In genomic region chr7:102222336-102222735, GRCm38 (mm10) we compare ENCODE assay signal across 8 mouse cellular contexts. TPM values are rescaled to one million over a fixed set of nuclear protein-coding genes. Genes with fewer than 3 reads are reported as not detected.
A peak's percentile ranks its signal among the peaks of the same experiment; 100 is the strongest.
DNase-seq lines count a peak whose midpoint lies in the region; ATAC-seq and TF ChIP-seq lines count a peak whose summit lies in the region.

No protein-coding gene starts in this region.

- peak; percentile 64 for ATAC-seq in hindbrain, embryonic 13.5 days (ENCODE audit: low FRiP score)
- peak; percentile 56 for ATAC-seq in liver, embryonic 11.5 days (replicated peaks; ENCODE audit: low FRiP score)
- ATAC-seq in monocyte, adult 5-6 weeks (replicated peaks; ENCODE audit: insufficient number of reproducible peaks, low FRiP score, low TSS enrichment, poor library complexity, severe bottlenecking) = peak; percentile 77

- TF ChIP-seq POLR2A in embryonic fibroblast, embryonic 13.5 days (IDR thresholded peaks at IDR 0.05; ENCODE audit: low read depth, low read length) = no peak

- intact Hi-C loops in gastrocnemius, adult 2 months (cut with DNase I) = loop anchor here (5.0 kb wide), 1 partner anchor 85 kb away; no protein-coding TSS in a partner anchor

- 1% methylated on average over 10 of the region's 13 CpGs for WGBS in hindbrain, embryonic 13.5 days
- 1% methylated on average over 7 of the region's 13 CpGs for WGBS in liver, embryonic 11.5 days

- DNase-seq in gastrocnemius, adult 2 months = peak; percentile 56
- DNase-seq in gastrocnemius, postnatal 10 days = no peak
- DNase-seq in ZHBTc4 (ENCODE audit: low read depth, low spot score) = peak; percentile 84
- DNase-seq in liver, embryonic 11.5 days (ENCODE audit: low spot score) = no peak
- no peak for DNase-seq in right cerebral cortex, postnatal 36 days (ENCODE audit: low spot score in 2 of 2)

- 0 out of 2 replicates have a peak, but pooled peaks cover 3% of the 10 kb centered on the region for H3K36me3 ChIP-seq in hindbrain, embryonic 13.5 days
- no peaks in the 10 kb centered on the region for H3K36me3 ChIP-seq in liver, embryonic 11.5 days (ENCODE audit: control insufficient read depth, insufficient read depth, low read length)

- H3K4me2 ChIP-seq in hindbrain, embryonic 13.5 days = peak overlapping the region; percentile 80
- H3K4me2 ChIP-seq in liver, embryonic 11.5 days = peak overlapping the region; percentile 94

- H3K9me3 ChIP-seq in hindbrain, embryonic 13.5 days = no peaks in the 10 kb centered on the region
- no peaks in the 10 kb centered on the region for H3K9me3 ChIP-seq in liver, embryonic 11.5 days (ENCODE audit: control insufficient read depth, low read length)

- H3K9ac ChIP-seq in hindbrain, embryonic 13.5 days = peak overlapping the region; percentile 81
- H3K9ac ChIP-seq in liver, embryonic 11.5 days (ENCODE audit: low read depth, low read length) = peak overlapping the region; percentile 68

- peak; percentile 62 for TF ChIP-seq CTCF in gastrocnemius, adult 2 months (IDR thresholded peaks at IDR 0.05)
- TF ChIP-seq CTCF in embryonic fibroblast, embryonic 13.5 days (IDR thresholded peaks at IDR 0.05; ENCODE audit: borderline replicate concordance, insufficient read depth, low read length) = no peak

- H3K4me3 ChIP-seq in gastrocnemius, adult 2 months = peak overlapping the region; percentile 92
- H3K4me3 ChIP-seq in embryonic fibroblast, embryonic 13.5 days (ENCODE audit: insufficient read depth, low read length) = peak overlapping the region; percentile 57
- peak overlapping the region; percentile 66 for H3K4me3 ChIP-seq in hindbrain, embryonic 13.5 days
- peak overlapping the region; percentile 67 for H3K4me3 ChIP-seq in liver, embryonic 11.5 days (ENCODE audit: low read depth, low read length)

- H3K27me3 ChIP-seq in hindbrain, embryonic 13.5 days = no peaks in the 10 kb centered on the region
- H3K27me3 ChIP-seq in liver, embryonic 11.5 days (replicated peaks; ENCODE audit: control insufficient read depth, insufficient read depth, low read length) = no peaks in the 10 kb centered on the region

- H3K27ac ChIP-seq in gastrocnemius, adult 2 months = peak overlapping the region; percentile 82
- peak overlapping the region; percentile 51; the same call in 1 of the 2 replicates for H3K27ac ChIP-seq in embryonic fibroblast, embryonic 13.5 days (ENCODE audit: insufficient read depth, low read length)
- H3K27ac ChIP-seq in hindbrain, embryonic 13.5 days = no peak overlapping the region
- H3K27ac ChIP-seq in liver, embryonic 11.5 days (ENCODE audit: low read depth, low read length) = no peak overlapping the region

- no peaks in the 10 kb centered on the region for H3K4me1 ChIP-seq in embryonic fibroblast, embryonic 13.5 days (ENCODE audit: control insufficient read depth, insufficient read depth, low read length)
- H3K4me1 ChIP-seq in hindbrain, embryonic 13.5 days (replicated peaks) = peaks cover 11% of the 10 kb centered on the region
- H3K4me1 ChIP-seq in liver, embryonic 11.5 days (replicated peaks; ENCODE audit: control insufficient read depth, insufficient read depth, low read length) = peaks cover 7% of the 10 kb centered on the region; the same call in 1 of the 2 replicates

RNA-seq across cellular contexts. Expression of gene Pgap2, which starts 12.3 kb away (rescaled TPM):
- 10 to 100 TPM; 27.2 to 29.4 TPM for total RNA-seq in gastrocnemius, adult 2 months (2021)
- total RNA-seq in gastrocnemius, postnatal 10 days (2021) = 10 to 100 TPM; 35.9 to 40.7 TPM
- 50.4 and 70.0 TPM in 2 replicates for polyA plus RNA-seq in embryonic fibroblast, embryonic 13.5 days (2011; ENCODE audit: insufficient read length, low read depth, missing spikeins)
- 48.0 and 53.0 TPM in 2 replicates for polyA plus RNA-seq in hindbrain, embryonic 13.5 days (2015; fragmentation: Nextera tagmentation; extraction: Ambion mirVana)
- 40.0 and 45.5 TPM in 2 replicates for polyA plus RNA-seq in liver, embryonic 11.5 days (2014; fragmentation: Nextera tagmentation; extraction: Ambion mirVana)
- total RNA-seq in monocyte, adult 5-6 weeks (2017) = 14.2 to 22.1 TPM (median 16.5 TPM) in 3 replicates

RNA-seq across cellular contexts. Expression of gene Nup98, which starts 12.4 kb away (rescaled TPM):
- total RNA-seq in gastrocnemius, adult 2 months (2021) = 10 to 100 TPM; 27.0 to 28.0 TPM
- total RNA-seq in gastrocnemius, postnatal 10 days (2021) = 10 to 100 TPM; 25.1 to 31.5 TPM
- 79.6 and 80.3 TPM in 2 replicates for polyA plus RNA-seq in embryonic fibroblast, embryonic 13.5 days (2011; ENCODE audit: insufficient read length, low read depth, missing spikeins)
- 23.4 and 25.0 TPM in 2 replicates for polyA plus RNA-seq in hindbrain, embryonic 13.5 days (2015; fragmentation: Nextera tagmentation; extraction: Ambion mirVana)
- 42.0 and 45.8 TPM in 2 replicates for polyA plus RNA-seq in liver, embryonic 11.5 days (2014; fragmentation: Nextera tagmentation; extraction: Ambion mirVana)
- total RNA-seq in monocyte, adult 5-6 weeks (2017) = 67.0 to 71.8 TPM (median 71.7 TPM) in 3 replicates

RNA-seq across cellular contexts. Expression of gene Rhog, which starts 33.5 kb away (rescaled TPM):
- total RNA-seq in gastrocnemius, adult 2 months (2021) = 10 to 100 TPM; 14.7 to 17.0 TPM
- 10 to 100 TPM; 23.9 to 30.1 TPM for total RNA-seq in gastrocnemius, postnatal 10 days (2021)
- polyA plus RNA-seq in embryonic fibroblast, embryonic 13.5 days (2011; ENCODE audit: insufficient read length, low read depth, missing spikeins) = 63.8 and 66.2 TPM in 2 replicates
- polyA plus RNA-seq in hindbrain, embryonic 13.5 days (2015; fragmentation: Nextera tagmentation; extraction: Ambion mirVana) = 19.1 and 21.0 TPM in 2 replicates
- 76.8 and 81.1 TPM in 2 replicates for polyA plus RNA-seq in liver, embryonic 11.5 days (2014; fragmentation: Nextera tagmentation; extraction: Ambion mirVana)
- 46.7 to 78.6 TPM (median 62.1 TPM) in 3 replicates for total RNA-seq in monocyte, adult 5-6 weeks (2017)

RNA-seq across cellular contexts. Expression of gene Stim1, which starts 45.3 kb away (rescaled TPM):
- total RNA-seq in gastrocnemius, adult 2 months (2021) = 100 to 1,000 TPM; 156 to 196 TPM
- 100 to 1,000 TPM; 219 to 233 TPM for total RNA-seq in gastrocnemius, postnatal 10 days (2021)
- polyA plus RNA-seq in embryonic fibroblast, embryonic 13.5 days (2011; ENCODE audit: insufficient read length, low read depth, missing spikeins) = 20.5 and 27.6 TPM in 2 replicates
- 9.6 and 9.9 TPM in 2 replicates for polyA plus RNA-seq in hindbrain, embryonic 13.5 days (2015; fragmentation: Nextera tagmentation; extraction: Ambion mirVana)
- polyA plus RNA-seq in liver, embryonic 11.5 days (2014; fragmentation: Nextera tagmentation; extraction: Ambion mirVana) = 22.0 and 23.3 TPM in 2 replicates
- total RNA-seq in monocyte, adult 5-6 weeks (2017) = 46.8 to 79.7 TPM (median 51.0 TPM) in 3 replicates

Comparison
In these comparisons a context has a peak if more than half of its experiments do, and no peak if none do; other contexts are left out.
1. DNase-seq: peak in gastrocnemius, adult 2 months (single experiment) and ZHBTc4 (single experiment); none in gastrocnemius, postnatal 10 days (single experiment), liver, embryonic 11.5 days (single experiment) and right cerebral cortex, postnatal 36 days (0 of 2).
2. H3K27ac ChIP-seq: peak in gastrocnemius, adult 2 months (single experiment) and embryonic fibroblast, embryonic 13.5 days (single experiment); none in hindbrain, embryonic 13.5 days (single experiment) and liver, embryonic 11.5 days (single experiment).
3. Peak in every context shown above with its lines, with median percentiles within 50 percentile points of each other: H3K4me3 ChIP-seq and ATAC-seq.